Mouse (Mus musculus): Measurements from ENCODE around the gene Grik3.

DNA sequence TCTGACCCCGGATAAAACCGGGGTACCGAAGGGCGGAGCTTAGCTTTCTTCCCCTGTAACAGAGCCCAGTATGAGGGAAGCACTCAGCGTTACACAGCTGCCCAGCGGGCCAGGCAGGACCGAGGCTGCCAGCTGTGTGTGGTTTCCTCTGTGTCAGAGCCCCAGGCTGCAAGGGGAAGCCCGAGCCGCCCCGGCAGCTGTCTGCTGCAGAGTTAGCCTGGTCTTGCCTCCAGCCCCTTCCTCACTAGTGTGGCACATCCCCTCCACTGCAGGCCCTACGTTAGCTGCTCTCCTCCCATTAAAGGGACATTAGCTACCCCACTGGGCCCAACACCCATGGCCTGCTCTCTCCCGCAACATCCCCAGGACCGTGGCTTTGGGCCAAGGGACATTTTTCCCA, 25.1 kb downstream of the Grik3 start:
- no peak for TF ChIP-seq POLR2A (IDR thresholded peaks at IDR 0.05; ENCODE audit: low read depth, low read length)
- no peak for TF ChIP-seq CTCF (conservative IDR thresholded peaks at IDR 0.05; ENCODE audit: insufficient read depth, insufficient read length, low read depth, low read length)
